Mouse (Mus musculus) B cell, adult (primary cell): Measurements from ENCODE around the gene Vmn1r86. TPM values are rescaled to one million over a fixed set of nuclear protein-coding genes. Genes with fewer than 3 reads are reported as not detected.

ENCODE experiments used
- total RNA-seq: library from RNA; stranded (reverse); gene quantifications from 4 replicates; pipeline ENCODE4 v1.2.4, GENCODE M21; 2023; ENCODE audit not compliant: inconsistent age

Gene Vmn1r86
- not detected in 4 replicates for total RNA-seq

DNA sequence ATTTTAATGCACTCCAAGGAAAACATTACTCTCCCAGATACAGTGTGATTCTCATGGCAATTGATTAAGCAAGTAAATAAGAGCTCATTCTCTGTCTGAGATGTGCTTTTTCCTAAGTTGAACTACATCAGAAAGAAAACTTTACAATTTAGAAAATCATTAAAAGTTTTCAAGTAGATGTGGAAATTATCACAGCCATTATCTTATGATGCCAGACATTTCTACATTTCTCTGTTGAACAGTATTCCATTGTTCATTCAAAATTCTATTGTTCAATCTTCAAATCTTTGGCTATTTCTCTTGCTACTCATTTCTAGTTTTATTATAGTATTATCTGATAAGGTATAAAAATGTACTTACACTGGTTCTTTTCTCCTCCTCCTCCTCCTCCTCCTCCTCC lies at the start of gene Vmn1r86:
Gene Vmn1r86, minus strand, starts transcription at position 101 of the 400 bp plus-strand sequence.

DNA sequence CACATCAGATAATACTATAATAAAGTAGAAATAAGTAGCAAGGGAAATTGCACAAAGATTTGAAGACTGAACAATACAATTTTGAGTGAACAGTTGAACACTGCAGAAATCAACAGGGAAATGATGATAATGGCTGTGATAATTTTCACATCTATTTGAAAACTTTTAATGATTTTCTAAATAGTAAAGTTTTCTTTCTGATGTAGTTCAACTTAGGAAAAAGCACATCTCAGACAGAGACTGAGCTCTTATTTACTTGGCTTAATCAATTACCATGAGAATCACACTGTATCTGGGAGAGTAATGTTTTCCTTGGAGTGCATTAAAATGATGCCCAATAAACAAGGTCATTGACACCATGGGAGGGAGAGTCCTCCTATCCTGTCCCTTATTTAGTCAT lies 39.6 kb upstream of the Vmn1r86 start, which contains the start of gene Vmn1r88:
Gene Vmn1r88, plus strand, starts transcription at position 301 of the 400 bp plus-strand sequence.

DNA sequence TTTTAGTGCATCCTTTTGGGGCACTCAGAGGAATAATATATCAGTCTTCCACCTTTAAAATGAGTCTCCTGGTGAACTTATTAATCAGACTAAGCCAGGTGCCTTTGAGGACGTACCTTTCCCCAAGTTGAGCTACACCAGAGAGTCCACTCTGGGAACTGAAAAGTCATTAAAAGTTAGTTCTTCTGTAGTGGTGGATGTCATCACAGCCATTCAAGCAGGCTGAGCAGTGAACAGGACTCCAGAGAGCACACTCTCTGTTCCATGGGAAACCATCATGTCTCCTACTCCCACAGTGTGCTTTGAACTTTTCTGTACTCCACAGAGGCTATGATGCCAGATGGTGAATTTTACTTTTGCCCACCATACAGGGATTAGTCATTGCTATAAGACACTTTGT lies 20.3 kb upstream of the Vmn1r86 start, which contains the start of gene Vmn1r87:
Gene Vmn1r87, minus strand, starts transcription at position 101 of the 400 bp plus-strand sequence.

DNA sequence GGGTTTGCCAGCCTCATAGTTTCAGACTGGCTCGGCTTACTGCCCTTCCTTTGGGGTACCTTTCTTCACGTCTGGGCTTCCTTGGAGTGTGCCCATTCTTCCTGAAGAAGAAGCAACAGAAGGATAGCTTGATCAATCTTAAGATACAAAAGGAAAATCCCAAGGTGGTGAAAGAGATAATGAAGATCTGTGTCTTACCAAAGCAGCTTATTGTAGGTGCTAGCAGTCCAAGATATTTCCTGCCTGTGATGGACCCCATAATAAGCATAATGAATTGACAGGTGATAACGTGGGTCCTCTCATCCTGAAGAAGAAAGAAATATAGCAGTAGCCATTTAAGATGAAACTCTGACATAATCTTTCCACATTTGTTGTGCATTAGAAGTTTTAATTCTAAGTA lies 24.6 kb downstream of the Vmn1r86 start, which contains the start of gene Vmn1r85:
Gene Vmn1r85, minus strand, starts transcription at position 101 of the 400 bp plus-strand sequence.

DNA sequence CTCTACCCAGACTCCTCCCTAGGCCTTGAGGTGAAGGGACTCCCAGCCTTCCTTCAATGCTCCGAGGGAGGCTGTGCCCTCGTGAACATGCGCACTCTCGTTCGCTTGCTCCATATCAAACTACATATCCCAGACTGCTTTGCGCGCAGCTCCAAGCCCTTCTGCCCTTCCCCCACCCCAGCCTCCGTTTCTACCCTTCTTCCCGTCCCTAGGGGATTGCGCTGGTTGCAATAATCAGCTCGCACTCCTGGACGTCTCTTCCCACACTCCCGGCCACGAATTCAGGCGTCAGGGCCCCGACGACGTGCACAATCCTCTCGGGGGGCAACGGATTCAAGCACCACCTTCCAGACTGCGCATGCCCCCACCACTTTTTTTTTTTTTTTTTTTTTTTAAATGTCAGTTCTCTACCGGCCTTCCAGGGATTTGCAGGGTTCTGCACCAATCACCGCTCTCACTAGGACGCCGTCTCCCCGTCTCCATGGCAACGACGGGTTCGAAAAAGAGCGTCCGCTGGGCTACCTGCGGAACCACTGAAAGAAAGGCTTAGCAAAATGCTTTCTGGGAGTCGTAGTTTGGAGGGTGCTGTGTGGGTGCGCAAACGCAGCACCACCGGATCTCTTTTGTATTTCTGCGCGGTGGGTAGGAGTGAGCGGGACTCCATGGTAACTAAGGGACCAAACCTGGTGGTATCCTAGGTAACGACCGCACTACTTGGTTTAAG lies 65.3 kb downstream of the Vmn1r86 start, which contains the start of gene Mzf1:
Gene Mzf1, minus strand, starts transcription at position 478 of the 724 bp plus-strand sequence.

Other genes with a start within 250 kb of the Vmn1r86 start
- gene Zfp128, start 238.7 kb downstream of the Vmn1r86 start, total RNA-seq = 1.8 to 2.8 TPM (median 2.4 TPM) in 4 replicates
- gene Zscan22, start 222.1 kb downstream of the Vmn1r86 start, total RNA-seq = 12.3 to 14.5 TPM (median 13.4 TPM) in 4 replicates
- gene Rps5, start 197.6 kb downstream of the Vmn1r86 start, total RNA-seq = 2,171 to 2,345 TPM (median 2,206 TPM) in 4 replicates
- 0.72 to 0.93 TPM (median 0.88 TPM) in 4 replicates for gene Rnf225, start 192.5 kb downstream of the Vmn1r86 start, total RNA-seq
- 3.4 to 4.0 TPM (median 3.8 TPM) in 4 replicates for gene Zfp324, start 154.1 kb downstream of the Vmn1r86 start, total RNA-seq
- gene Zfp446, start 142.1 kb downstream of the Vmn1r86 start, total RNA-seq = 8.2 to 10.2 TPM (median 9.2 TPM) in 4 replicates
- gene Slc27a5, start 121.7 kb downstream of the Vmn1r86 start, total RNA-seq = not detected in 4 replicates
- gene Trim28, start 120.8 kb downstream of the Vmn1r86 start, total RNA-seq = 355 to 399 TPM (median 376 TPM) in 4 replicates
- gene Zbtb45, start 109.9 kb downstream of the Vmn1r86 start, total RNA-seq = 4.4 to 8.6 TPM (median 5.6 TPM) in 4 replicates
- 92.4 to 120 TPM (median 103 TPM) in 4 replicates for gene Chmp2a, start 85.1 kb downstream of the Vmn1r86 start, total RNA-seq
- 83.4 to 96.0 TPM (median 89.6 TPM) in 4 replicates for gene Ube2m, start 81.6 kb downstream of the Vmn1r86 start, total RNA-seq
- gene Mzf1, start 65.2 kb downstream of the Vmn1r86 start, total RNA-seq = 0.51 to 0.87 TPM (median 0.72 TPM) in 4 replicates
- gene Vmn1r85, start 24.7 kb downstream of the Vmn1r86 start, total RNA-seq = not detected in 4 replicates
- gene Vmn1r87, start 20.2 kb upstream of the Vmn1r86 start, total RNA-seq = not detected in 4 replicates
- 0.09 to 0.16 TPM (median 0.12 TPM) in 4 replicates for gene Vmn1r88, start 39.7 kb upstream of the Vmn1r86 start, total RNA-seq
- gene Vmn1r89, start 93.1 kb upstream of the Vmn1r86 start, total RNA-seq = not detected in 4 replicates
- 26.6 to 29.1 TPM (median 27.0 TPM) in 4 replicates for gene Lig1, start 157.4 kb upstream of the Vmn1r86 start, total RNA-seq
- gene Zswim9, start 158.8 kb upstream of the Vmn1r86 start, total RNA-seq = 5.3 to 7.3 TPM (median 6.4 TPM) in 4 replicates
- 0.15 to 1.7 TPM (median 0.63 TPM) in 4 replicates for gene Pla2g4c, start 204.7 kb upstream of the Vmn1r86 start, total RNA-seq